In genomic region chr2:42901554-42901953, GRCm38 (mm10) we compare ENCODE assay signal across 23 mouse cellular contexts.
"Had no signal": no experiment of that assay in that cellular context is flagged by ENCODE, and none has a peak within 500 bp of the region (broad histone marks: within the 10 kb centered on the region; RNA-seq: fewer than 3 reads in every experiment).

No protein-coding gene starts in this region.

- H3K9me3 ChIP-seq: embryonic facial prominence, embryonic 10.5 days; embryonic facial prominence, embryonic 12.5 days; embryonic facial prominence, embryonic 13.5 days; embryonic facial prominence, embryonic 15.5 days; forebrain, embryonic 10.5 days; forebrain, embryonic 12.5 days; forebrain, embryonic 13.5 days; forebrain, embryonic 15.5 days; heart, embryonic 10.5 days had no signal

- H3K27ac ChIP-seq: embryonic facial prominence, embryonic 10.5 days; embryonic facial prominence, embryonic 12.5 days; embryonic facial prominence, embryonic 13.5 days; embryonic facial prominence, embryonic 15.5 days; forebrain, embryonic 10.5 days; forebrain, embryonic 12.5 days; forebrain, embryonic 13.5 days; forebrain, embryonic 15.5 days; gastrocnemius, adult 2 months; heart, adult 2 months; heart, embryonic 10.5 days had no signal

- H3K36me3 ChIP-seq: embryonic facial prominence, embryonic 10.5 days; embryonic facial prominence, embryonic 12.5 days; embryonic facial prominence, embryonic 13.5 days; embryonic facial prominence, embryonic 15.5 days; forebrain, embryonic 10.5 days; forebrain, embryonic 12.5 days; forebrain, embryonic 15.5 days; heart, embryonic 10.5 days had no signal

- H3K9ac ChIP-seq: embryonic facial prominence, embryonic 12.5 days; embryonic facial prominence, embryonic 13.5 days; embryonic facial prominence, embryonic 15.5 days; forebrain, embryonic 12.5 days; forebrain, embryonic 13.5 days; forebrain, embryonic 15.5 days; forebrain, postnatal 0 days had no signal

- H3K4me3 ChIP-seq: embryonic facial prominence, embryonic 10.5 days; embryonic facial prominence, embryonic 12.5 days; embryonic facial prominence, embryonic 13.5 days; embryonic facial prominence, embryonic 15.5 days; erythroblast, embryonic 14.5 days; forebrain, embryonic 10.5 days; forebrain, embryonic 12.5 days; forebrain, embryonic 13.5 days; forebrain, embryonic 15.5 days; gastrocnemius, adult 2 months; heart, adult 2 months; heart, embryonic 10.5 days had no signal

- H3K4me1 ChIP-seq: embryonic facial prominence, embryonic 10.5 days; embryonic facial prominence, embryonic 12.5 days; embryonic facial prominence, embryonic 13.5 days; embryonic facial prominence, embryonic 15.5 days; forebrain, embryonic 12.5 days; forebrain, embryonic 13.5 days; forebrain, embryonic 15.5 days; heart, embryonic 10.5 days had no signal

- DNase-seq: cerebellum, adult 9-11 months; cerebellum, postnatal 10 days; cerebellum, postnatal 14 days; cerebellum, postnatal 25 days; embryo, embryonic 11 days; forebrain, postnatal 0 days; gastrocnemius, adult 2 months; gastrocnemius, postnatal 10 days; gastrocnemius, postnatal 14 days; gastrocnemius, postnatal 25 days; gastrocnemius, postnatal 36 days; heart, adult 18-20 months; heart, adult 2 months had no signal
